Mouse (Mus musculus) erythroblast, embryonic 14.5 days (primary cell): ENCODE measurements around the gene Safb2. TPM values are rescaled to one million over a fixed set of nuclear protein-coding genes. Genes with fewer than 3 reads are reported as not detected.

Source experiments
- H3K27me3 ChIP-seq: 2 replicates; pipeline ENCODE4 v1.6.1; 2012; ENCODE audit warnings: inconsistent platforms; ENCODE audit not compliant: control insufficient read depth
- H3K36me3 ChIP-seq: 2 replicates; pipeline ENCODE4 v1.6.1; 2012; ENCODE audit warnings: mild to moderate bottlenecking, inconsistent platforms; ENCODE audit not compliant: control insufficient read depth
- H3K4me1 ChIP-seq: 2 replicates; pipeline ENCODE4 v1.6.1; 2012; ENCODE audit warnings: inconsistent platforms; ENCODE audit not compliant: control insufficient read depth
- H3K4me3 ChIP-seq: replicated peaks from 2 replicates; pipeline ENCODE3; 2012; ENCODE audit warnings: moderate library complexity, mild to moderate bottlenecking, inconsistent platforms
- H3K9me3 ChIP-seq: 2 replicates; pipeline ENCODE4 v1.6.1; 2012; ENCODE audit warnings: low read length, inconsistent platforms, mixed read lengths; ENCODE audit not compliant: control insufficient read depth
- GATA1 ChIP-seq: IDR thresholded peaks from 2 replicates; pipeline ENCODE4 v1.6.1; 2012; ENCODE audit warnings: low read length, inconsistent platforms, mixed read lengths
- TAL1 ChIP-seq: IDR thresholded peaks from 3 replicates; pipeline ENCODE4 v1.6.1; 2012; ENCODE audit warnings: low read length, inconsistent platforms, mixed read lengths
- polyA plus RNA-seq: library from polyadenylated mRNA; stranded (reverse); fragments of >175 nt; gene quantifications from 2 replicates; pipeline ENCODE4 v1.2.3, GENCODE M21; 2012

Safb2 gene
- polyA plus RNA-seq, 1 experiment: 27.6 TPM

DNA sequence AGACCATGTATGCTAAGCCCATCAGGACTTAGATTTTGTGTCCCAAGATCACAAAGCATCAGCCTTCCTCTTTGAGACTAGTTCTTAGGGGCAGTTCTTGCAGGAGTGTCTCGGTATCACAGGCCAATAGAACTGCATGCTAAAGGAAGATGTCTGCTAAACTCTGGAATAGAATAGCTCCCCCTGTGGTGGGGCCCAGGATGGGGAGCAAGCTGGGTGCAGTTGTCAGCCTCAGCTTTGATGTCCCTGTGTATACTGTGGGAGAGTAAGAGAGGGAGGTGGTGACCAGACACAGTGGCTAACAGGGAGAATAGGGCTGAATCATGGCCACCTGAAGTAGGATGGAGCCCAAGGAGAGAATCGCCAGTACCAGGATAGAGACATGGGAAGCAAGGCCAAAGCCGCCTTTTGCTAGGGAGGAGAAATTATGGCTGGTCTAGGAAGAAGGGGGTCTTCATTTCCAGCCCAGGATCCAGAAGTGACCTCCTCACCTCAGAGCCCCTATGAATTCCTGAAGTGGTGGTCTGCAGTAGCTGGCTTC lies 40.6 kb downstream of the Safb2 start:
- H3K36me3 ChIP-seq: no peaks in the 10 kb centered on the region
- peaks cover 11% of the 10 kb centered on the region for H3K4me1 ChIP-seq
- H3K9me3 ChIP-seq: no peaks in the 10 kb centered on the region
- no peaks in the 10 kb centered on the region; the same call in 1 of the 2 replicates for H3K27me3 ChIP-seq
- TF ChIP-seq TAL1 (no peak), GATA1 (no peak)
- H3K4me3 ChIP-seq: no peak overlapping the region

DNA sequence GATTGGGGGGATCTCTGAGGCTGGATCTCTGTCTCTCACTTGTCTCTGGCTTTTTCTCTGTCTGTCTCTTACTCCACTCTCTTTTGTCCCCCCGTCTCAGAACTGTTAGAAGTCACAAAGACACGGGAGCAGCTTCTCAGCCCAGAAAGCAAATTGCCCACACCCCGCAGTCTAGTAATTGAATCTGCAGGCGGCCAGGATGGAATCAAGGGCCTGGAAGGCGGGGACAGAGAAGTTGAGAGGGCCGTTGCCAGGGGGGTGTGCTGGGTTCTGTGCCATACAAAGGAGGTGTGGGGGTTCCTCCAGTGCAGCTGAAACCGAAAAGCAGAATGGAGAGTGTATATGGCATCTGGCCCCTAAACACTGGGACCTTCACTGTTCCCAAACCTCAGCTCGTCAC lies 41.6 kb downstream of the Safb2 start:
- Histone ChIP-seq H3K27me3 (no peaks in the 10 kb centered on the region; the same call in 1 of the 2 replicates), H3K4me3 (no peak overlapping the region), H3K9me3 (no peaks in the 10 kb centered on the region), H3K4me1 (peaks cover 11% of the 10 kb centered on the region), H3K36me3 (no peaks in the 10 kb centered on the region)
- TF ChIP-seq TAL1: no peak
- no peak for TF ChIP-seq GATA1

DNA sequence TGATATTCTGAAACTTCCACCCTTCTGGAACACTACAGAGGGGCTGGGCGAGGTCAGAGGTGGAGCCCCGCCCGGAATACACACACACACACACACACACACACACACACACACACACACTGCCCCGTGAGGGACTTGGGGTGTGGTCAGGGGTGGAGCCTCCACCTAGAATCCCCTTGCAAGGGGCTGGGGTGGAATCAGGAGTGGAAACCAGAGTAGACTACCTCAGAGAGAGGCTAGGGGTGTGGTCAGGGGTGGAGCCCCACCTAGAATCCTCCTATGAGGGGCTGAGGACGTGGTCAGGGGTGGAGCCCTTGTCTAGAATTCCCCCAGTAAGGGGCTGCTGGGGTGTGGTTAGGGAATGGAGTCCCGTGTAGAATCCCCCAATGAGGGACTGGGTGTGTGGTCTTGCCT lies 43.8 kb downstream of the Safb2 start:
- TF ChIP-seq TAL1 (no peak), GATA1 (no peak)

DNA sequence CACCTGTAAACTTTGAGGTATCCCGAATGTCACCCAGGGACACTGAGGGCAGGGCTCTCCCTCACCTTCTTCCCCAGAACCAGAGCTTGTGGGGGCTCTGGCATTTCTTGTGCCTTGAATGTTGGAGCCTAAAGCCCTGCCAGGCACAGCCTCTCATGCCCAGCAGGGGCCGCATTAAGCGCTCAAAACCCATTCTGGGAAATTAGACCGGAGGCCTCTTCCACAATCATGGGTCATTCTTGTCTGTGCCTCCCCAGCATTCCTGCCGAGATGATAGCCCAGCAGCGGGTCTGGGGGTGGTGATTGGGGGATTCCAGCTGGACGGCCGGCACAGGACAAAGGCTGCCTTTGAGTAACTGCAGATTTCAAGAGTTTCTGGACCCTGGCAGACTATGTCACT lies 46.5 kb downstream of the Safb2 start:
- TF ChIP-seq GATA1 (no peak), TAL1 (no peak)
- no peak overlapping the region for H3K4me3 ChIP-seq
- H3K36me3 ChIP-seq: no peaks in the 10 kb centered on the region
- H3K4me1 ChIP-seq: peaks cover 3% of the 10 kb centered on the region
- no peaks in the 10 kb centered on the region for H3K9me3 ChIP-seq
- H3K27me3 ChIP-seq: no peaks in the 10 kb centered on the region; the same call in 1 of the 2 replicates

More for the DNA sequence above, 43.8 kb downstream of the Safb2 start:
- Histone ChIP-seq H3K27me3 (no peaks in the 10 kb centered on the region; the same call in 1 of the 2 replicates), H3K9me3 (no peaks in the 10 kb centered on the region), H3K4me1 (peaks cover 3% of the 10 kb centered on the region), H3K4me3 (no peak overlapping the region), H3K36me3 (no peaks in the 10 kb centered on the region)

DNA sequence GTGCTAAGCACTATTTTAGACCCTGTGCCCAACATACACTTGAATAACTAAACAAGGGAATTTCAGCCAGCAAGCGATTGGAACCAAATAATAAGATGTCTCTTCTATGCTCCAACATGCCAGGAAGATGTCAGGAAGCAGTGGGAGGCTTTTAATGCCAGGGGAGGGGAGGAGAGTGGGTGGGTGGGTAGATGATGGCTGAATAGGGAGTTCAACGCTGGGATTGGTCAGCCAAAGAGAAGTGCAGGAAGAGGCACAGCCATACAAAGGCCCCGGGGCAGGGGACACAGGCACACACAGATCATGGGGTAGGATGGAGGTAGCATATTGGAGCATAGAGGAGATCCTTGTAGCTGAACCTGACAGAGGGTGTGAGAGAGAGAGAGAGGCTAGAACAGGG lies 47.5 kb downstream of the Safb2 start:
- no peaks in the 10 kb centered on the region; the same call in 1 of the 2 replicates for H3K9me3 ChIP-seq
- peaks cover 3% of the 10 kb centered on the region for H3K4me1 ChIP-seq
- no peak overlapping the region for H3K4me3 ChIP-seq
- no peak for TF ChIP-seq GATA1
- TF ChIP-seq TAL1: no peak
- H3K27me3 ChIP-seq: no peaks in the 10 kb centered on the region
- no peaks in the 10 kb centered on the region for H3K36me3 ChIP-seq

DNA sequence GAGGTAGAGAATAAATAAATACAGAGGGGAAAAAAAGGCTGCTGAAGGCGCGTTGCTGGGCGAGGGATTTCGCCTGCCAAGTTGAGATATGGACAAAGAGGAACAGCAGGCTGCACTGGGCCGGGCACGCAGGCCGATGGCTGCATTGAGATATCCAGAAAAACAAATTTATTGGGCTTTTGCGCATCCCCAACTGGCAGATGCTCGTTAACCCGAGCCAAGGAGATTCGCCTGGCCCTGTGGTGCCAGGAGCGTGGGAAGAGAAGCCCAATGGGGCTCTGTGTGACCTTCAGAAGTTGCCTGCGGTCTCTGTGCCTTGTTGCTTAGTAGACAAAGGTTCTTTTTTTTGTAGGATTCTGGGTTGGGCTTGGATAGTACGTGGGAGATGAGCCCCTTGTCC lies 48.2 kb downstream of the Safb2 start:
- H3K4me1 ChIP-seq: peaks cover 3% of the 10 kb centered on the region
- H3K9me3 ChIP-seq: no peaks in the 10 kb centered on the region; the same call in 1 of the 2 replicates
- TF ChIP-seq TAL1 (no peak), GATA1 (no peak)
- H3K36me3 ChIP-seq: no peaks in the 10 kb centered on the region
- H3K27me3 ChIP-seq: no peaks in the 10 kb centered on the region
- no peak overlapping the region for H3K4me3 ChIP-seq

DNA sequence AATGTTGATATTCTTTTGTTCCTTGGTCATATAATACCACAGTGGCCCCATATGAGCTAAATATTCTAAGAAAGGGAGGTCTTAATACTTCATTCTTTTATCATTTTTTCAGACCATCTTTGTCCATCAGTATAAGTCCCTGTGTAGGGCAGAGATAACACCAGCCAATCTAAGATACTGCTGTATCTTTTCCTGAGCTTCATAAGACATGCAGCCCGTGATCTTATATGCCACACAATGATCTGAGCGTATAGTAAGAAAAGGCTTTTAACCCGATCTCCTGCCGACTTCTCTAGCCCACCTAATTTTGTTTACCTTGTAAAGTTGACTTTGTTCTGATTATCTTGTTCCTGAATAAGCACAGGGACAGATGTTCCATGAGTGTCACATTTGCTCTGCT lies 59.4 kb downstream of the Safb2 start:
- Histone ChIP-seq H3K4me1 (0 out of 2 replicates have a peak, but pooled peaks cover 2% of the 10 kb centered on the region), H3K9me3 (no peaks in the 10 kb centered on the region), H3K36me3 (no peaks in the 10 kb centered on the region), H3K4me3 (no peak overlapping the region), H3K27me3 (peaks cover 4% of the 10 kb centered on the region)
- TF ChIP-seq GATA1 (no peak), TAL1 (no peak)

DNA sequence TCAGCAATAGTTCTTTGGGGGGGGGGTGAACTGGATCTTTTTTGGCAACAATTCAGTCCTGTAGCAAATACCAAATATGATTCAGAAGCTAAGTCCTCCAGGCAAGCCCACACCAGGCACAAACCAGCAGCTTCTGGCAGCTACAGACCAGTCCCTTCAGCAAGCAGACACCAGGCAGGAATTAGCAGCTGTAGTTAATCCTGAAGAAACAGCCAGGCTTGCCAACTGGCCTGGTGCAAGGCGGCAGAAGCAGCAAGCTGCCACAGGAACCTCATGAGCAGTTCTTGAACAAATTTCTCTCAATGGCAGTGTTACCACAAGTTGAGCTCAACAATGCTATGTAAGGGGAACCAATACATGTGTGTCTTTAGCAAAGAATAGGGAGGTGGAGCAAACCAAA lies 61.6 kb downstream of the Safb2 start:
- Histone ChIP-seq H3K9me3 (no peaks in the 10 kb centered on the region), H3K4me3 (no peak overlapping the region), H3K27me3 (peaks cover 4% of the 10 kb centered on the region), H3K4me1 (0 out of 2 replicates have a peak, but pooled peaks cover 2% of the 10 kb centered on the region), H3K36me3 (no peaks in the 10 kb centered on the region)
- TF ChIP-seq TAL1 (no peak), GATA1 (no peak)

DNA sequence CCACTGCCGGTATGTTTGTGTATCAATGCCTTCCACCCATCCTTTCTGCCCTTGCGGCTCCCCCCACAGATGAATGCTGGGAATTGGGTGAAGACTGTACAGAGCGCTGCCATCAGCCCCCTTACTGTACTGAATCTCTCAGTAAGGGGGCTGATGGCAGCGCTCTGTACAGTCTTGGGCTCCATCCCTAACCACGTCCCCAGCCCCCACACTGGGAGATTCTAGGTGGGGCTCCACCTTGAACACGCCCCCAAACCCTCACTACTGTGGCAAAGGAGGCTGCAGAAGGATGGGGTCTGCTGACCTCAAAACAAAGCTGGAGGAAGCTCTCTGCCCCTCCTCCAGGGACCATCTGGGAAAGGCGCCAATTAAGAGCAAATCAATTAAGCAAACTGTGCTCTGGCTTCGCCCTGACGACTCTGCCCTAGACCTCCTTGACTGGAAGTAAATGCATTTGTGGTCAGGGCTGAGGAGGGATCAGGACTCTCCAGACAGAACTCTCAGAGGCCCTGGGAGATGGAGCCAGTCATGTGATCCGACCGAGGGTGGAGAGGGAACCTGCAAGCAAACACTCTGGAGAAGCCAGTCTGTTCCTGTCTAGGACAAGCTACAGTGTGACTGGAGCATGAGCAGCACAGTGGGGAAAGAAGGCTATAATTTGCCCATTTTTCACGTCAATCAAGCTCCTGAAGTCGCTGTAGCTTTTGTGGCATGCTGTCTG lies 68.5 kb downstream of the Safb2 start:
- no peak overlapping the region for H3K4me3 ChIP-seq
- TF ChIP-seq GATA1 (no peak), TAL1 (no peak)
- H3K27me3 ChIP-seq: peaks cover 45% of the 10 kb centered on the region
- H3K36me3 ChIP-seq: no peaks in the 10 kb centered on the region
- H3K9me3 ChIP-seq: peaks cover 16% of the 10 kb centered on the region
- H3K4me1 ChIP-seq: no peaks in the 10 kb centered on the region; the same call in 1 of the 2 replicates

DNA sequence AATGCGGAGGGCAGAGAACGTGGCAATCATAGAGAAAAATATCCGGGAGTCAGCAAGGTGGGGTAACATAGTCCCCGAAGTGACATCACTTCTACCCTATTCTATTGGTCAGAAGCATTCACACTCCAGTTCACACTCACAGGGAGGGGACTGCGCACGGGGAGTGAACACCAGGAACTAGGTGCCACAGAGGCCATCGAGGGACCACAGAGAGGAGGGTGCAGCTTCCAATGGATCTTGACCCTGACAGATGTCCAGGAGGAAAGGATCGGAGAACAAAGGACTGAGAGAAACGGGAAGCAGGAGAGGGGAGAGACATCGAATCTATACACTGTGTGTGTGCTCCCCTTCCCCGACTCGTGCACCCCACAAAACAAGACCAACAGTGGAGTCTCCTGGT lies 69.5 kb downstream of the Safb2 start:
- Histone ChIP-seq H3K36me3 (no peaks in the 10 kb centered on the region), H3K4me3 (no peak overlapping the region), H3K4me1 (no peaks in the 10 kb centered on the region; the same call in 1 of the 2 replicates), H3K9me3 (peaks cover 18% of the 10 kb centered on the region), H3K27me3 (peaks cover 54% of the 10 kb centered on the region)
- no peak for TF ChIP-seq GATA1
- TF ChIP-seq TAL1: no peak
